Mouse (Mus musculus) cerebellum, adult 9-10 months (tissue): Measurements from ENCODE around the gene Mtcl1.

ENCODE experiments used
- DNase-seq: peaks from one replicate; pipeline ENCODE4 v3.0.0; 2022

The Mtcl1 gene

GRCm38 (mm10) chr17:66358026-66358978 is 91.2 kb downstream of the Mtcl1 start:
- DNase-seq: peak; percentile 79

GRCm38 (mm10) chr17:66357171-66358025 is 92.2 kb downstream of the Mtcl1 start:
- DNase-seq: peak; percentile 77

DNA sequence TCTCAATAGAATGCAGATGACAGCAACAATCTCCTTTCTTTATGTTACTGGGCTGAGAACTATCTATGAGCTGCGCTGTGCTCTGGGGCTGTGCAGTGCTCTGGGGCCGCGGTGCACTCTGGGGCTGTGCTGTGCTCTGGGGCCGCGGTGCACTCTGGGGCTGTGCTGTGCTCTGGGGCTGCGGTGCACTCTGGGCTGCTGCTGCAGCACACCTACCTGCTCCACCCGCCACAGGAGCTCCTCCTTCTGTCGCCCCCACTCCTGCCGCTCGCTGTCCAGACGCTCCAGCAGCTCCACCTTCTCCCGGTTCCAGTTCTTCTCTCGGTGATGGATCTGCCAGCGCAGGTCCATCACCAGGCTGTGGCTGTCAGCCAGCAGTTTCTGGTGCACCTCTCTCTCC is 95.6 kb downstream of the Mtcl1 start:
- no peak for DNase-seq

DNA sequence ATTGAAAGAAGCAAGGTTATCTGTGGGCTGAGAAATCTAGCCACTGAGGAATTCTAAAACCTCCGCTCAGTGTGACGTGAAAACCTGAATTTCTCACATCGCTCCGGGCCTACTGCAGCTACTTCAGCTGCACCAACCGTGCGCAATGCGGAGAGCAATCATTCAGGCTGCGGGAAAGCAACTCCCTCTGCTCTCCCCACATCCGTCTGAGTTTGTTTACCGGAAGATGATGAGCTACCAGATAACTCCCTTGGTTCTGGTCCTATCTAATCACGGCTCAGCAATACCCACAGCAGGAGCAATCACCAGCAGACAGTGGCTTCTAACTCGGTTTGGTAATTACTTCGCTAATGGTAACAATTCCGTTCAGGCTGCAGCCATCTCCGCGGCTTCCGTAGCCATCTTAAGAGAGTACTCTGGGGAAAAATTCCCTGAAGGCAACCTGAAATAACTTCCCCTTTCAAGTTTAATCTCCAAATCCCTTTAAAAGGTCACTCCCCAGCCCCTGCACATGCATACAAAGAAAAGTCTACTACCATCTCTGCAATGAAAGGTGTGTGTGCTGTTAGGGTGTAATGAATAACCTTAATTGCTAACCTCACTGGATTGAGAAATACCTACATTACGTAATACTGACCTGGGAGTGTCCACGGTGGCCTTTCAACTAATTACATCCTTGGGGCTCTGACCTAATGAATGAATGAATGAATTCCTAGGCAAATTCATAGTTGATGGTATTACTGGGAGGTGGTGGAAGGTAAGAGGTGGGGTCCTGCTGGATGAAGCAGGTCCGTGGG is 96.5 kb downstream of the Mtcl1 start:
- no peak for DNase-seq

DNA sequence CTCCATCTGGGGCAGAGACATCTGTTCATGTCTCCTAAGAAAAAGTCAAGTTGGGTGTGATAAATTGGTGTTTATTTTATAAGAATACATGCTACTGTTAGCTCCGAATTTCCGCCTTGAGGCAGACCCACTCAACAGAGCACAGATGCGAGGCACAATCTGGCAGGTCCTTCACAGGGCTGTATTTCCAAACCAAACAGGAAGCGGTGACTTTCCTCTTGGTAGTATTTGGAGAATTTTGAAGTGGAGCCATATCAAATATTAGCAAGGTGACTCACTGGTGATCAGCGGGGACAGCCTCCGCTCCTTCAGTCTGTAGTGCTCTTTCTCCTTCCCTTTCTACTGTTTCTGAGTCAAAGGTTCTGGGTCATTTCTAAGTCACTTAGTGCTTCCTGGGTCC is 97.3 kb downstream of the Mtcl1 start:
- no peak for DNase-seq

DNA sequence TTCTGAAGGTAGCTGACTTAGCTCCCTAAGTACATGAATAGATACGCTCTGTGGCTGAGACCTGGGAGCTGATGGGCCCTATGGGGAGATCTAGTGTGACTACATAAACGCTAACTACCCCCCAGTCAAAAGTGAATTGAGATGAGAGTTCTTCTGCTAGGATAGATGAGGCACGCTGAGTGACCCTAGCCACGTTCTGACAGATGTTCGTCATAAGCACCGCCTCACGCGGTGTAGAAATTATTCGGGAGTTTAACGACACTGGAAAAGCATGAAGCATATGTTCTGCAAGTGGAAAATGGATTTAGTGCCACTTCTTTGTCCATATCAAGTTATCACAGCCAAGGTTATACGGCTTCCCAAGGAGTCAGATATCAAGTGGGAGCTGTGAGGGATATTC is 98.9 kb downstream of the Mtcl1 start:
- no peak for DNase-seq

- no peak for DNase-seq
Observed at GRCm38 (mm10) chr17:66350127-66350526, 99.4 kb downstream of the Mtcl1 start.

GRCm38 (mm10) chr17:66346378-66346777 is 103.2 kb downstream of the Mtcl1 start:
- DNase-seq: no peak

DNA sequence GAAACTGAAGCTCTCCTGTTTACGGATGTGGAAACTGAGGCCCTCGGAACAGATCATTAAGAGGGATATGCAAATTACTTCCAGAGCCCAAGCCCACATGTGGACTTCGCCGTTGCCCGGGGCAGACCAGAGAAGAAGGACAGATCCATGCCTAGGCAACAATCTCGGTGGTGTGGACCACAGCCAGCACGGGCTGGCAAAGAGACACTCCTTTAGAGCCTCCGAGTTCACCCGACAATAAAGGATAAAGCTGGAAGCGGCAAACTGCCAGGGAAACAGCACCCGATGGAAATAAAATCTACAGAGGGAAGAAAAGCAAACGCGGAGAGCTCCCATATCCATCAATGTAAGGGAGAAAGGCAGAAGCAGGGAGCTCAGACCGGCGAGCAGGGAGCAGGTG is 103.9 kb downstream of the Mtcl1 start:
- DNase-seq: peak; percentile 82

GRCm38 (mm10) chr17:66342932-66343331 is 106.6 kb downstream of the Mtcl1 start:
- DNase-seq: no peak

DNA sequence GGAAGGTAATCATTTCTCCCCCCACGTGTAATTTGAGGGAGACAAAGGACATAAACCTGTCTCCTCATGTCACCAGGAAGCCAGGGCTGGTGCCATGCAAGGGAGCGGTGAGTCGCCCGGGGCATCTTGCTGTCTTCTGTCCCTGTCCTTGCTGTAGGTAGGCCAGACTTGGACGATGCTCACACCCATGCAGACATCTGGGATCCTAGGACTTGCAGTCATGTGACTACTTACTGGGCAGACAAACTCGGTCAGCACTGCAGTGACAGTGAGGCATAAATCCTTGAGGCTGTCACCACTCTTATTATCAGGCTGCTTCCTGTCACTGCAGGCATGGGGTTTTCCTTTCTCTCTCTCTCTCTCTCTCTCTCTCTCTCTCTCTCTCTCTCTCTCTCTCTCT is 107.9 kb downstream of the Mtcl1 start:
- DNase-seq: no peak

GRCm38 (mm10) chr17:66340798-66341197 is 108.8 kb downstream of the Mtcl1 start:
- no peak for DNase-seq

DNA sequence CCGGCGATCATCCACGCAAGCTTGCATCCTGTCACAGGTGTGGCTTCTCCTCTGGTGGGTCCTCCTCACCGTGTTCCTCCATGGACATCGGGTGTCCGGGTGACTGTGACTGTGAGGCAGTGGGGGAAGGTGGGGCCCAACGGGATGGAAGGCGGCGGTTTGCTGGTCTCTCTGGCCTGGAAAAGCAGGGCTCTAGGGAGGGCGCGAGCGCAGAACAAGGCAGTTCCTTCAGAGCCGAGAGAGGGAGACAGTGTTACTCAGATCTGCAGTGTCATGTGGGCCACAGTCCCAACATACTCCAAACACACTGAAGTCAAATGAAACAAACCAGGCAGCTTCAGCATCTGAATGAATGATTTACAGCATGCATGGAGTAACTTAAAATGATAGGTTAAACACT is 111.6 kb downstream of the Mtcl1 start:
- no peak for DNase-seq

- DNase-seq: no peak
Observed at GRCm38 (mm10) chr17:66335568-66335967, 114.0 kb downstream of the Mtcl1 start.

DNA sequence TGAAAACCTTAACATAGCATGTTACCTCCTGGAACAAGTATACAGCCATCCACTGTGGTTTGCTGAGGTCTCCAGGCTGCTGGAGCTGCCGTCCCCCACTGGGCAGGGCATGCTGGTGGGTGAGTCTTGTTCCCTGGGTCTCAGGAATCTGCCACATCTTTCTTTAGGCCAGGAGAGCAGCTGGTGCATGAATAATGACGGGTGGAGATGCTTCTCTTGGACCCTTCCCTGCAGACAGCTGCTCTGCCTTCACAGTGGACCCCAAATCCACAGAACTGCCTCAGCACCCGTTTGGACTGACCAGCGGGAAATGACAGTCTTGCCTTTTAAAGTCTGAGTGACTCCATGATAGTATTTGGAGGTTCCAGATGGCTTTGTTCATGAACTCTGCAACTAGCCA is 114.7 kb downstream of the Mtcl1 start:
- DNase-seq: no peak

DNA sequence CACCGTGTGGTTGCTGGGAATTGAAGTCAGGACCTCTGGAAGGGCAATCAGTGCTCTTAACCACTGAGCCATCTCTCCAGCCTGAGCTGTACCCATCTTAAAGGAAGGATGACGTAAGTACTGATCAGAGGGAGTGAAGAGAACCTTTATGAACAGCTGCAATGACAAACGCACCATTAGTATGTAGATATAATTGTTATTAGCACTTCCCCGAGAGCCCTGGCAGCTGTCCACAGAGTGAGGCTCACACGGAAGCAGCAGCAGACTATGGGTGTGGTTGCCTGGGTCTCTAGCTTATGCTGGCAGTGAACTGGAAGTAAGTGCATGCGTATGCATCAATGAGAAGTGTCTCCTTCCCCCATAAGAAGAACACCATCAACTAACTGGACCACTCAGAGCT is 118.3 kb downstream of the Mtcl1 start:
- no peak for DNase-seq

- DNase-seq: no peak
Observed at GRCm38 (mm10) chr17:66326552-66327045, 123.0 kb downstream of the Mtcl1 start.

GRCm38 (mm10) chr17:66326204-66326545 is 123.4 kb downstream of the Mtcl1 start:
- peak; percentile 58 for DNase-seq

DNA sequence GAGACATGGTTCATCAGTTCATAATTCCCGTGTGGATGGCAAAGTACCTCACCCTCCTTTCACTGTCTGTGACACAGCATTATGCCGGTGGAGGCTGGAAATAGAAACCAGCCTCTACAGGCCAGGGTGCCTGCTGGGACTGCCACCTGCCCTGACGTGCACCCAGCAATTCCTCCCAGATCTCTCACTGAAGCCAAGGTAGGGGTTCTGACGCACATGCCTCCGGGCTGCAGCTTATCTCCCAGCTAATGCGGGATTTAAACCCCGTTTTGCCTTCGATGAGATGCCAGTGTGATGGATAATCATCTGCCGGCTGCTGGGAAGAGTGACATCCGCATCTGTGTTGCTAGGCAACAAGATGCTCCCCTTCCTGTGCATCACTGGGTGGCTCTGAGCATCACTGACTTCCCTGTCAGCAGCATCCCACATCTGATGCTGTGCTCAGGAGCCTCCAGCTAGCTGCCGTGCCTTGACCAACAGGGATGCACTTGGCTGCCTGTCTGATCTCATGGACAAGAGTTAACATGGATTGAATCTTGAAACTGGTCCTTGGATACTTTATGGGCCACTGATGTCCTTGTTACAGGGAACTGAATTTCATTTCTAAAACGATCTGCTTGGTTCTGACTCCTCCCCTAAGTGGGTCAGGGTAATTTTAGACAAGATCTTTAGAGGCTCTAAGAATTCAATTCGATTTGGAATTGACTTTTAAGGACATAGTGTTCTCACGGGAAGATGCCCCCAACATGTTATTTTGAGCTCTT is 123.9 kb downstream of the Mtcl1 start:
- DNase-seq: peak; percentile 81

DNA sequence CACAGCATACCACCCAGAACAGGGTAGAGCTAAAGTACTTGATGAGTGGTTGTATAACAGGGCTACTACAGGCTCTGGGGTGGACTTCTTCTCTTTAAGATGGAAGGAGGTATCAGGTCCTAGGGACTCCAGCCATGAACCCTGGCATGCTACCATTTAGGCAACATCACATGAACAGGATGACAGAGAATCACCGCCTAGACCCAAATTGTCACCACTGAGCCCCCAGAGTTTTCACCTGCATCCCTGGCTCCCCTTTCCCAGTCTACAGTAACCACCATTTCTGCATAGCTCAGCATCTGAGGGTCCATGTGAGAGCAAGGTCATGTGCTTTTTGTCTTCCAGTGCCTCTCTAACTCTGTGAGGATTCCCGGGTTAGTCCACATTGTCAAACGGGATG is 124.7 kb downstream of the Mtcl1 start:
- DNase-seq: peak; percentile 51

GRCm38 (mm10) chr17:66322646-66323255 is 126.8 kb downstream of the Mtcl1 start:
- DNase-seq: no peak

DNA sequence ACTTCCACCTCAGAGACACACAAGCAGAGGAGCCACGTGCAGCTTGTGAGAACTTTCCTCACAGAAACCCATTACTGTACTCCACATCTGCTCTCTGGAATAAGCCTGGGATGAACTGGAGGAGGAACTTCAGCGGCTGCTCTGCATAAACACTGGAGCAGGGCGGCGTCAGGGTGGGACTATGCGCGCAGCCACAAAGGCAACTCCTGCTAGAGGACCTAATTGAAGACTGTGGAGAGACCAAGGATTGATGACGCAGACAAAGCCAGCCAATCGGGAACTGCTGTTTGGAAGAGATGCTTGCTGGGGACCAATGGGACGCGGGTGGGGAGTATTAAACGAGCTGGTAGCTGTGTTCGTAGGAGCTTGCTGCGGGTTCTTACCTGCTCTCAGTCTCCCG is 127.6 kb downstream of the Mtcl1 start:
- no peak for DNase-seq
